Mouse (Mus musculus): ENCODE data around the gene Tcf7. TPM values are rescaled to one million over a fixed set of nuclear protein-coding genes. Genes with fewer than 3 reads are reported as not detected.

Gene Tcf7
- polyA plus RNA-seq, 1 experiment, result 0.38 TPM

DNA sequence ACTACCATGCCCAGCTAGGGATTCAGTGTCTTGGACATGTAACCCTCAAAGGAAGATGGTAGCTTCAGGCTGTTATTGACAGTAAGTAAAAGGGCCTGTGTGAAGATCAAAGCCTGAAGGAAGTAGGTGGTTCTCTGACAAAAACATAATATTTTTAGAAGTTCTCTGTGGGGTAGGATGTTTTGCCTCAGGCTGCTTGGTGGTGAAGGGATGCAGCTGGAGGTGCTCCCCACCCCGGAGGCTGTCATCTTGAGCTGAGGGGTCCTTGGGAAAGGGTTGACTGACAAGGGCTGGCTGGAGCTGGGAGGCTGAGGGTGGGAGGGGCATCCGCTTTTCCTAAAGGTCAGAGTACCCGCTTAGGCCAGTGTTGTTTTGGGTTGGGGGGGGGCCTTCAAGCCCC, 26.7 kb upstream of the Tcf7 start:
- no peak overlapping the region for H3K4me3 ChIP-seq (replicated peaks)
- H3K9me3 ChIP-seq, result no peaks in the 10 kb centered on the region
- peaks cover 17% of the 10 kb centered on the region for H3K4me1 ChIP-seq
- H3K36me3 ChIP-seq (replicated peaks; ENCODE audit: low read length), result no peaks in the 10 kb centered on the region
- H3K27me3 ChIP-seq (replicated peaks), result peaks cover 81% of the 10 kb centered on the region
- TF ChIP-seq FLI1 (IDR thresholded peaks at IDR 0.05; ENCODE audit: low read length) (no peak), GATA1 (IDR thresholded peaks at IDR 0.05; ENCODE audit: borderline replicate concordance, low read length) (no peak)

DNA sequence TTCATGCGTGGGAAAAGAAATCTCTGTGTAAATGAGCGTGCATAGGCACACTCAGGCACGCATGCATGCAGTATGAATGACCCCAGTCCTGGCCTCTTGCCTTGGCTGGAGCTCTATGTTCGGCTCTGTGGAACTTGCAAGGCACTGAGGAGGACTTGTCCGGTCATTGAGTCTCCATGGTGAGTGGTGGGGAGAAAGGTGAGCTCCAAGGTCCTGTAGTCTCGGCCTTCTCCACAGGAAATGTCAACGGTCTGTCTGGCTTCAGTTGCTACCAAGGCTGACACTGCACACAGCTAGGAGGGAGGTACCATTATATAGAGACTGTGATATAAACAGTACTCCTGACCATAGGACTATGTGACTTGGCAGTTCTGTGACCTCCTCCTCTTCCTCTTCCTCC, 23.6 kb upstream of the Tcf7 start:
- TF ChIP-seq FLI1 (IDR thresholded peaks at IDR 0.05; ENCODE audit: low read length) (no peak), GATA1 (IDR thresholded peaks at IDR 0.05; ENCODE audit: borderline replicate concordance, low read length) (no peak)

DNA sequence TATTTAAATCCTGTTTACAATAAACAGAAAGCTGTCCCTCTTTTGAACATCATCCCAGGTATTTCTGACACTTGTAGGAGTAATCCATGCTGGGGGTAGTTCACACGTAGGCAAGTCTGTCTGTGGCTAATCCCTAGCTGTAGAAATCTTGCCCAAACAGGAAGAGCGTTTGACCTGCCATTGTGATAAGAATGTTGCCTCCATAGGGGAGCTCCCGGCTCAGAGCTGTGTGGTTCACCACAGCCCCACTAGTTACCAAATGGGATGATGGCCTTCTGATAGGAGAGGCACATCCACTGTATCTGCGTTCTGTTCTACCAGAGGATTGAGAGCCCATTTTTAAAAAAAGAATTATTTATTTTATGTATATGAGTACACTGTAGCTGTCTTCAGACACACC, 22.5 kb upstream of the Tcf7 start:
- Histone ChIP-seq H3K9me3 (no peaks in the 10 kb centered on the region), H3K4me3 (replicated peaks) (no peak overlapping the region), H3K4me1 (peaks cover 11% of the 10 kb centered on the region), H3K27me3 (replicated peaks) (peaks cover 68% of the 10 kb centered on the region), H3K36me3 (replicated peaks; ENCODE audit: low read length) (no peaks in the 10 kb centered on the region)
- TF ChIP-seq GATA1 (IDR thresholded peaks at IDR 0.05; ENCODE audit: borderline replicate concordance, low read length) (no peak), FLI1 (IDR thresholded peaks at IDR 0.05; ENCODE audit: low read length) (no peak)

More for the DNA sequence above, 23.6 kb upstream of the Tcf7 start:
- H3K4me1 ChIP-seq, result peaks cover 11% of the 10 kb centered on the region
- H3K27me3 ChIP-seq (replicated peaks), result peaks cover 74% of the 10 kb centered on the region
- no peak overlapping the region for H3K4me3 ChIP-seq (replicated peaks)
- H3K36me3 ChIP-seq (replicated peaks; ENCODE audit: low read length), result no peaks in the 10 kb centered on the region
- no peaks in the 10 kb centered on the region for H3K9me3 ChIP-seq

DNA sequence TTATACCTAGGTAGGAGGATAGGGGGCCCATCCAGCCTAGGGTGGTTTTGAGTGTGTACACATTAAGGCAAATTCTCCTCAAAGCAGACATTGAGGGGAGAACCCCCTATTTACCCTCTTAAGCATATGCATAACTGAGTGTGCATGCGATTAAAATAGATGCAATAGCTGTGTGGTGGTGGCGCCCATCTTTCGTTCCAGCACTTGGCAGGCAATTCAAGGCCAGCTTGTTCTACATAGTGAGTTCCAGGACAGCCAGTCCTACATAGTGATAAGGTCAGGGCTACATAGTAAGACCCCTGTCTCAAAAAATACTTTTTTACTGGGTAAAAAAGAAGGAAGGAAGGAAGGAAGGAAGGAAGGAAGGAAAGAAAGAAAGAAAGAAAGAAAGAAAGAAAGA, 19.9 kb upstream of the Tcf7 start:
- Histone ChIP-seq H3K27me3 (replicated peaks) (peaks cover 67% of the 10 kb centered on the region), H3K9me3 (no peaks in the 10 kb centered on the region), H3K36me3 (replicated peaks; ENCODE audit: low read length) (no peaks in the 10 kb centered on the region), H3K4me3 (replicated peaks) (no peak overlapping the region), H3K4me1 (peaks cover 11% of the 10 kb centered on the region)
- TF ChIP-seq GATA1 (IDR thresholded peaks at IDR 0.05; ENCODE audit: borderline replicate concordance, low read length), result no peak
- no peak for TF ChIP-seq FLI1 (IDR thresholded peaks at IDR 0.05; ENCODE audit: low read length)

DNA sequence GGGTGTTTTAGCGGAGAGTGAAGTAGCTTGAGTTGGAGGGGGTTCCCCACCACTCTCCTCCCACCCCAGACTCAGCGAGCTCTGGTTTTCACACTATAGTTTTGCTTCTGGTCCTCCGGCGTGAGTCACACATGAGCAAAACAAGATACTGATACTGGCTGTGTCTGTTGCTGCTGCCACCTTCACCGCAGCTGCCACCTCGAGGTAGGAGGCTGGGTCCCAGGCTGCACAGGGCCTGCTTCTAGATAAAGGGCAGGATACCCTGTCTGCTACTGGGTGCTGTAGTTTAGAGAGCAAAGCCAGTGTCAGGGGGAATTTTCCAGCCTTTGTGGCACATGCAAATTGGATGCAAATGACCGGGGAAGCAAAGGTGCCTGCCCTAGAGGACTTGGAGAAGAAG, 16.9 kb upstream of the Tcf7 start:
- H3K4me3 ChIP-seq (replicated peaks), result no peak overlapping the region
- peaks cover 57% of the 10 kb centered on the region for H3K27me3 ChIP-seq (replicated peaks)
- peaks cover under 1% of the 10 kb centered on the region for H3K4me1 ChIP-seq
- no peaks in the 10 kb centered on the region for H3K9me3 ChIP-seq
- TF ChIP-seq GATA1 (IDR thresholded peaks at IDR 0.05; ENCODE audit: borderline replicate concordance, low read length), result no peak
- TF ChIP-seq FLI1 (IDR thresholded peaks at IDR 0.05; ENCODE audit: low read length), result no peak
- H3K36me3 ChIP-seq (replicated peaks; ENCODE audit: low read length), result no peaks in the 10 kb centered on the region

DNA sequence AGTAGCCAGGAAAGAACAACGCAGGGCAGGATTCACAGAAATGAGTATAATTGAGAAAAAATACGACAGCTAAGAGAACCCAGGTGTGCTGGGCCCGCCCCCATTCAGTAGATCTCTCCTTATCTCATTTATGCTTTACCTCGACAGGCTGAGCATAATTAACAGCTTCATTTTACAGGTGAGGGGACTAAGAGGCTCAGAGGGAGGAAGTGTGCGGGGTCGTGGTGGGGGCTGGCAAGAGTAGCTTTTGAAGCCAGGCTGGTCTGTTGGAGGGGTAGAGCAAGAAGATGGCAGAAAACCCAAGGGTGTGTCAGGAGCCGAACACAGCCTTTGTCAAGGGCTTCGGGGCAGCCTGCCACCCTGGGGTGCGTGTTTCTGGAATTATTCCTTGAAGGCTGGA, 16.1 kb upstream of the Tcf7 start:
- Histone ChIP-seq H3K27me3 (replicated peaks) (peaks cover 58% of the 10 kb centered on the region), H3K36me3 (replicated peaks; ENCODE audit: low read length) (no peaks in the 10 kb centered on the region), H3K4me3 (replicated peaks) (no peak overlapping the region), H3K9me3 (no peaks in the 10 kb centered on the region), H3K4me1 (peaks cover 8% of the 10 kb centered on the region)
- TF ChIP-seq FLI1 (IDR thresholded peaks at IDR 0.05; ENCODE audit: low read length) (no peak), GATA1 (IDR thresholded peaks at IDR 0.05; ENCODE audit: borderline replicate concordance, low read length) (no peak)

DNA sequence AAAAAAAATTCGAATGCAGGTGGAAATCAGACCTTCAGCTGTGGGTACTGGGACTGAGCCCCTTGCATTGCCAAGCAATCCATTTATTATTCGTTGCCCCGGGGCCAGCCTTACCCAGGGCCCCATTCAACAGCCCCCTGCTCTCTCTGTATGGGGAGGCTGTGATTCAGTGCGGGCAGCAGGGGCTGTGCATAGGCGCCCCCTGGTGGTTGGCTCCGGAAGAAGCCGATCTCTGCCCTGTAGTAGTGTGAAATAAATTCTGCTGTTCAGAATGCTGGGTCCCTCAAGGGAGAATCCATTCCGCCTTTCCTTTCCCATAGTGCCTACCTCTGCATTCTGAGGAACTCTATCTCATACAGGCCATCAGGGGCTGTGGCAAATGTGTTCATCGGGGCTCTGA, 14.5 kb upstream of the Tcf7 start:
- H3K4me1 ChIP-seq, result peaks cover 12% of the 10 kb centered on the region
- TF ChIP-seq FLI1 (IDR thresholded peaks at IDR 0.05; ENCODE audit: low read length) (no peak), GATA1 (IDR thresholded peaks at IDR 0.05; ENCODE audit: borderline replicate concordance, low read length) (no peak)
- no peak overlapping the region for H3K4me3 ChIP-seq (replicated peaks)
- peaks cover 65% of the 10 kb centered on the region for H3K27me3 ChIP-seq (replicated peaks)
- H3K36me3 ChIP-seq (replicated peaks; ENCODE audit: low read length), result no peaks in the 10 kb centered on the region
- no peaks in the 10 kb centered on the region for H3K9me3 ChIP-seq

DNA sequence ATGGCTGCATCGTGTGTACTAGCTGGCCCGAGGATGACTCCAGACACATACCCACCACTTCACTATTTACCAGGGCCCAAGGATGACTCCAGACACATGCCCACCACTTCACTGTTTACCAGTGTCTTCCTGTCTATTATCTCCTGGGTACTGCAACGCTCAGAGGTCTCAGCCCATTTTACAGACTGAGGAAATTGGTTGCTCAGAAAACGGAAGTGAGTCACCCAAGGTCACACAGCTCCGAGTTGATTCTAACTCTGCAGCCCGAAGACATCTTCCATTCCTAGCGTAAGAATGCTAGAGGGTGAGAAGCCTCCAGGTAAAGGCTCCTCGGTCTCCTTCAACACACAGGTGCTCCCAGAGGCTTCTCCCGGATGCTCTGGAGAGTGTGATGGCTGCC, 11.3 kb upstream of the Tcf7 start:
- Histone ChIP-seq H3K36me3 (replicated peaks; ENCODE audit: low read length) (no peaks in the 10 kb centered on the region), H3K9me3 (no peaks in the 10 kb centered on the region), H3K27me3 (replicated peaks) (peaks cover 65% of the 10 kb centered on the region), H3K4me3 (replicated peaks) (no peak overlapping the region), H3K4me1 (peaks cover 15% of the 10 kb centered on the region)
- TF ChIP-seq FLI1 (IDR thresholded peaks at IDR 0.05; ENCODE audit: low read length), result no peak
- no peak for TF ChIP-seq GATA1 (IDR thresholded peaks at IDR 0.05; ENCODE audit: borderline replicate concordance, low read length)

DNA sequence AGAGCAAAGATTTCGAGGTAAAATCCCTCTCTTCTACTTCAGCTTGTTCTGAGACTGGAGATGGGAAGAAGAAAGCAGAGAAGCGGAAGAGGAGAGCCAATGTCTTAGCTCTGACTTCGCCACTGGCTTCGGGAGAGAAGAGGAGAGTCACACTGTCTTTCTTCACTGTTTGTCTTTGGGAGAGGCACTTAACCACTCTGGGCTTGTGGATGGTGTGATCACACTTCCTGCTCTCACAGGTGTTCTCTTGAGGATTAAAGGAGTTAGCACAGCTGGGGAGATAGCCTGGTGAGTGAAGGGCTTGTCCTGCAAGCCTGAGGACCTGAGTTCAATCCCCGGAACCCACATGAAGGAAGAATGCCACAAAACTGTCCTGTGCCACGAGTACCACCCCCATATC, 10.1 kb upstream of the Tcf7 start:
- no peak for TF ChIP-seq GATA1 (IDR thresholded peaks at IDR 0.05; ENCODE audit: borderline replicate concordance, low read length)
- no peak for TF ChIP-seq FLI1 (IDR thresholded peaks at IDR 0.05; ENCODE audit: low read length)

DNA sequence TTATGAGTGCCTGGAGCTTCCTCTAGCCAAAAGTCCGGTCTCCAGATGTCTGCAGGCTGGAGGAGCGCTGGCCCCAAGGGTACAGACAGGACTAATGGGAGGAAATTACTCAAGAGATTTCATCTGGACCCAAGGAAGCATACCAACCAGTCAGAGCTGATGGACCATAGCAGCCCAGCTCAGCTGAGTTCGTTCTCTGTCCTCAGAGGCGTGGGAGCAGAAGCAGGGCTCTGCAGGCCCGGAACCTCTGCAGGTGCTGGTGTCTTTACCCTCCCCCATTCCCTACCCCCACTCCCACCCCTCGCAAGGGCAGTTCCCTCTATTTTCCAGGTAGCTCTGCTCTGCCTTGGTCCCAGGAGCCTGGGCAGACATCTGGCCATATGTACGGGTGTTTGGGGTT, 9.5 kb upstream of the Tcf7 start:
- no peaks in the 10 kb centered on the region for H3K9me3 ChIP-seq
- no peaks in the 10 kb centered on the region for H3K36me3 ChIP-seq (replicated peaks; ENCODE audit: low read length)
- peaks cover 60% of the 10 kb centered on the region for H3K27me3 ChIP-seq (replicated peaks)
- H3K4me1 ChIP-seq, result peaks cover 15% of the 10 kb centered on the region
- no peak overlapping the region for H3K4me3 ChIP-seq (replicated peaks)
- no peak for TF ChIP-seq FLI1 (IDR thresholded peaks at IDR 0.05; ENCODE audit: low read length)
- TF ChIP-seq GATA1 (IDR thresholded peaks at IDR 0.05; ENCODE audit: borderline replicate concordance, low read length), result no peak

More for the DNA sequence above, 10.1 kb upstream of the Tcf7 start:
- H3K4me3 ChIP-seq (replicated peaks), result no peak overlapping the region
- peaks cover 62% of the 10 kb centered on the region for H3K27me3 ChIP-seq (replicated peaks)
- H3K4me1 ChIP-seq, result peaks cover 15% of the 10 kb centered on the region
- H3K36me3 ChIP-seq (replicated peaks; ENCODE audit: low read length), result no peaks in the 10 kb centered on the region
- H3K9me3 ChIP-seq, result no peaks in the 10 kb centered on the region

DNA sequence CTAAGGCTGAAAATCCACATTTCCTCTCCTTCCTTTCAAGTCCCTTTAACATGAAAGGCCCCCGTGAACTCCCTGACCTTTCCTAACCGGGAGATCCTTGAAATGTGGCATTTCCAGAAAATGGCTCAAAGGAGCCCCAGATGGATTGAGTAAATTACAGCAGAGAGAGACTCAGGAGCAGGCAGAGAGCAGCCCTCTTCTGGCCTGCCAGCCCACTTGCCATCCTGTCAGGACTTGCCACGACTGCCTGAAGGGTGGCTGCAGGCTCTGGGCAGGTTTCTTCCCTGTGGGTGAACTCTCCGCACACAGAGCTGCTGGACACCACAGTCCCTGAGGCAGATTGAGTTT, 4.1 kb upstream of the Tcf7 start:
- Histone ChIP-seq H3K4me3 (replicated peaks) (no peak overlapping the region), H3K4me1 (peaks cover 19% of the 10 kb centered on the region), H3K9me3 (no peaks in the 10 kb centered on the region), H3K36me3 (replicated peaks; ENCODE audit: low read length) (no peaks in the 10 kb centered on the region), H3K27me3 (replicated peaks) (peaks cover 77% of the 10 kb centered on the region)
- no peak for TF ChIP-seq GATA1 (IDR thresholded peaks at IDR 0.05; ENCODE audit: borderline replicate concordance, low read length)
- no peak for TF ChIP-seq FLI1 (IDR thresholded peaks at IDR 0.05; ENCODE audit: low read length)

All from megakaryocyte, embryonic 14.5 days (primary cell).